Mouse (Mus musculus): Measurements from ENCODE around the gene Pga5. TPM values are rescaled to one million over a fixed set of nuclear protein-coding genes. Genes with fewer than 3 reads are reported as not detected.

Pga5 gene
- total RNA-seq, 2 experiments from 2014 or later: 0.56 TPM; not detected in 1

GRCm38 (mm10) chr19:10671854-10672417, 5.9 kb downstream of the Pga5 start:
- no peak for DNase-seq (ENCODE audit: low spot score in 2 of 2)

- DNase-seq (ENCODE audit: low spot score in 2 of 2): no peak
Observed at GRCm38 (mm10) chr19:10671319-10671718, 6.6 kb downstream of the Pga5 start.

GRCm38 (mm10) chr19:10665499-10665898, 12.4 kb downstream of the Pga5 start:
- DNase-seq (ENCODE audit: low spot score in 2 of 2): peak in 1 of 2 experiments; percentile 25

GRCm38 (mm10) chr19:10665093-10665492, 12.8 kb downstream of the Pga5 start:
- DNase-seq (ENCODE audit: low spot score in 2 of 2): no peak

GRCm38 (mm10) chr19:10662665-10663064, 15.2 kb downstream of the Pga5 start:
- no peak for DNase-seq (ENCODE audit: low spot score in 2 of 2)

- DNase-seq (ENCODE audit: low spot score in 2 of 2): no peak
Observed at GRCm38 (mm10) chr19:10661919-10662318, 16.0 kb downstream of the Pga5 start.

GRCm38 (mm10) chr19:10661373-10661772, 16.5 kb downstream of the Pga5 start:
- no peak for DNase-seq (ENCODE audit: low spot score in 2 of 2)

- no peak for DNase-seq (ENCODE audit: low spot score in 2 of 2)
Observed at GRCm38 (mm10) chr19:10658406-10658805, 19.5 kb downstream of the Pga5 start.

- DNase-seq (ENCODE audit: low spot score in 2 of 2): no peak
Observed at GRCm38 (mm10) chr19:10657742-10658141, 20.1 kb downstream of the Pga5 start.

GRCm38 (mm10) chr19:10656058-10656457, 21.8 kb downstream of the Pga5 start:
- DNase-seq (ENCODE audit: low spot score in 2 of 2): no peak

GRCm38 (mm10) chr19:10648156-10648555, 29.7 kb downstream of the Pga5 start:
- DNase-seq (ENCODE audit: low spot score in 2 of 2): no peak

- no peak for DNase-seq (ENCODE audit: low spot score in 2 of 2)
Observed at GRCm38 (mm10) chr19:10645616-10646015, 32.3 kb downstream of the Pga5 start.

- no peak for DNase-seq (ENCODE audit: low spot score in 2 of 2)
Observed at GRCm38 (mm10) chr19:10640589-10641378, 37.1 kb downstream of the Pga5 start.

GRCm38 (mm10) chr19:10640080-10640479, 37.8 kb downstream of the Pga5 start:
- DNase-seq (ENCODE audit: low spot score in 2 of 2): no peak

GRCm38 (mm10) chr19:10637840-10638239, 40.0 kb downstream of the Pga5 start:
- no peak for DNase-seq (ENCODE audit: low spot score in 2 of 2)

GRCm38 (mm10) chr19:10634872-10635318, 43.0 kb downstream of the Pga5 start:
- DNase-seq (ENCODE audit: low spot score in 2 of 2): peak; percentile 11 to 44

- DNase-seq (ENCODE audit: low spot score in 2 of 2): peak; percentile 18 to 37
Observed at GRCm38 (mm10) chr19:10634106-10634871, 43.6 kb downstream of the Pga5 start, which contains the start of gene Vwce. TSS of gene Vwce (plus strand) at chr19:10634213.

Other genes with a start within 250 kb of the Pga5 start
- 1 to 10 TPM; 4.4 to 4.5 TPM for gene Lrrc10b, start 220.6 kb downstream of the Pga5 start, total RNA-seq (2021)
- gene Ppp1r32, start 195.1 kb downstream of the Pga5 start, total RNA-seq (2021): 1 to 10 TPM in 1 of 2 experiments, under 1 TPM in 1; 0.87 to 1.9 TPM
- gene Cpsf7, start 152.8 kb downstream of the Pga5 start, total RNA-seq (2021): 10 to 100 TPM; 90.2 to 90.6 TPM
- 10 to 100 TPM; 53.5 to 54.1 TPM for gene Sdhaf2, start 151.9 kb downstream of the Pga5 start, total RNA-seq (2021)
- 10 to 100 TPM; 15.8 to 19.1 TPM for gene Tmem216, start 121.8 kb downstream of the Pga5 start, total RNA-seq (2021)
- 10 to 100 TPM; 14.7 to 17.3 TPM for gene Cyb561a3, start 100.9 kb downstream of the Pga5 start, total RNA-seq (2021)
- gene Tmem138, start 100.7 kb downstream of the Pga5 start, total RNA-seq (2021): 10 to 100 TPM; 16.2 to 16.8 TPM
- gene Ddb1, start 72.7 kb downstream of the Pga5 start, total RNA-seq (2021): 100 to 1,000 TPM; 353 to 388 TPM
- gene Tkfc, start 72.4 kb downstream of the Pga5 start, total RNA-seq (2021): 10 to 100 TPM; 41.2 to 62.6 TPM
- gene Vwce, start 43.9 kb downstream of the Pga5 start, total RNA-seq (2021): 1 to 10 TPM; 2.2 to 4.9 TPM
- gene Vps37c, start 10.7 kb upstream of the Pga5 start, total RNA-seq (2021): 10 to 100 TPM; 27.0 to 28.6 TPM
- gene Cd5, start 60.9 kb upstream of the Pga5 start, total RNA-seq (2021): under 1 TPM; 0.22 to 0.34 TPM
- gene Cd6, start 152.0 kb upstream of the Pga5 start, total RNA-seq (2021): under 1 TPM; 0.20 to 0.23 TPM
- gene Slc15a3, start 161.7 kb upstream of the Pga5 start, total RNA-seq (2021): 1 to 10 TPM; 3.5 to 3.8 TPM
- gene Tmem132a, start 191.9 kb upstream of the Pga5 start, total RNA-seq (2021): 10 to 100 TPM; 40.7 to 48.1 TPM
- gene Tmem109, start 203.9 kb upstream of the Pga5 start, total RNA-seq (2021): 10 to 100 TPM; 91.3 to 93.3 TPM
- gene Prpf19, start 217.2 kb upstream of the Pga5 start, total RNA-seq (2021): 100 to 1,000 TPM; 253 to 266 TPM
- gene Zp1, start 242.6 kb upstream of the Pga5 start, total RNA-seq (2021): not detected